Mouse (Mus musculus): ENCODE data around the gene Olfr868. TPM values are rescaled to one million over a fixed set of nuclear protein-coding genes. Genes with fewer than 3 reads are reported as not detected.

Olfr868 gene
- polyA plus RNA-seq (2015; fragmentation: Nextera tagmentation; extraction: Ambion mirVana): not detected in 2 replicates

DNA sequence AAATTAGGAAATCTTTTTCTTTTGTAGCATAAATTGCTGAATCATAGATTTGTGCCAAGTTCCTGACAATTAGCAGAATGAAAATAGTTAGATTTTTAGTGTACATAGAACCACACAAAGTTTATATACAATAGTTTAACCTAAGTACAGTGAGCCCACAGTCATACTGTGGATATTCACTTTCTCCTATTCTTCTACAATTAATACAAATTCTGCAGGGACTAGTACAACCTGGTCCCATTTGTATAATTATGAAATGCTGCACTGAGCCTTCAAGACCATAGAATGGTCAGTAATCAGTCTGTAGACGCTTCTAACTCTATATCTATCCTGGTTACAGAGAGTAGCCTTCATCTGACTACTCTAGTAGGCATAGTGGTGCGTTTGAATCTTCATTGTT, at the start of gene Olfr868:
Gene Olfr868 (plus strand): TSS at position 301 of the 400 bp plus-strand sequence.
- no peak within 1 kb of the TSS for H3K27ac ChIP-seq
- H3K9ac ChIP-seq: no peak within 1 kb of the TSS
- 0 out of 2 replicates have a peak, but pooled peaks cover 2% of the 10 kb centered on the region for H3K9me3 ChIP-seq (replicated peaks)
- WGBS (ENCODE audit: insufficient replicate concordance): 18% methylated on average over 2 of the region's 2 CpGs
- H3K36me3 ChIP-seq: no peaks in the 10 kb centered on the region
- H3K4me1 ChIP-seq (replicated peaks): no peaks in the 10 kb centered on the region
- H3K4me3 ChIP-seq (replicated peaks): no peak within 1 kb of the TSS
- H3K4me2 ChIP-seq: no peak within 1 kb of the TSS
- no peaks in the 10 kb centered on the region for H3K27me3 ChIP-seq
- ATAC-seq (ENCODE audit: low read depth): no peak
- no peak for DNase-seq

DNA sequence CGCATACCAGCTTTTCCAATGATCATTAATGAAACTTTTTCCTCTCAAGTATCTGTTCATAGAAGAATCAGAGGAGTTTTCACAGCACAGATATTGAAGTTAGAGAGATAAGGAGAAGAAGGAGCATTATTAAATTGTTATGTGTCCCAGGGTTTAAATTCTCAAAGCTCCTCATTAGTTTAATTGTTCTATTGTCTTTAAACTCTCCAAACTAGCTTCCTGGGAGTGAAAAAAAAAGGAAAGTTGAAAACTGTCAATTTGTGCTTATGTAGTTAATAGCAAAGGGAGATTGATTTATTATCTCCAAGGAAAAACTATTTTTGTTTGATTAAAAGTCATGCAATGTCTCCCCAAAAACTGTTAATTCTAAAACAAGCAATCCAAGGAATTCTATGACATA, 41.0 kb upstream of the Olfr868 start, which contains the start of gene Olfr867:
Gene Olfr867 (minus strand): TSS at position 101 of the 400 bp plus-strand sequence.
- Histone ChIP-seq H3K4me3 (replicated peaks) (no peak within 1 kb of the TSS), H3K9me3 (replicated peaks) (no peaks in the 10 kb centered on the region), H3K27me3 (no peaks in the 10 kb centered on the region), H3K4me1 (replicated peaks) (no peaks in the 10 kb centered on the region), H3K27ac (no peak within 1 kb of the TSS), H3K4me2 (no peak within 1 kb of the TSS), H3K9ac (no peak within 1 kb of the TSS), H3K36me3 (no peaks in the 10 kb centered on the region)
- ATAC-seq (ENCODE audit: low read depth) (no peak), DNase-seq (no peak)
- 49% methylated on average over 1 of the region's 1 CpGs for WGBS (ENCODE audit: insufficient replicate concordance)

DNA sequence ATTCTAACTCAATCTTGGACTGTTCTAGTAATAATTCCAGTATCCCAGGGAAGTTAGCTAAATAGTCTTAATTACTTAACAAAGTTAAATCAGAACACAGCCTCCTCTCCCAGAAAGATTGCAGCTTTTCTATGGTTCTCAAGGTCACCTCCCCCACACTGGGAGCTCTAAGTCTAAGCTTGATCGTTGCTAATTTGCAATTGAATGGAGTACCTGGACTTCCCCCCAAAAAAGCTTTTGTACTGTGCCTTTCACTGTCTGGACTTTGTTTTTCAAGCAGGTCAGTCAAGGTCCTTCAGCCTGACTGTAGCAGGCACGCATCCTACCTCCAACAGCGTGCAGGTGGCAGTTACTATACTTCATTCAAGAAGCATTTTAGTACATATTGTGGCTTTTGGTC, 28.2 kb upstream of the Olfr868 start:
- DNase-seq (no peak), ATAC-seq (ENCODE audit: low read depth) (no peak)
- no peaks in the 10 kb centered on the region for H3K4me1 ChIP-seq (replicated peaks)
- no peaks in the 10 kb centered on the region for H3K27me3 ChIP-seq
- no peak overlapping the region for H3K4me3 ChIP-seq (replicated peaks)
- H3K36me3 ChIP-seq: no peaks in the 10 kb centered on the region
- H3K27ac ChIP-seq: no peak overlapping the region
- peaks cover 4% of the 10 kb centered on the region; the same call in 1 of the 2 replicates for H3K9me3 ChIP-seq (replicated peaks)
- H3K4me2 ChIP-seq: no peak overlapping the region
- H3K9ac ChIP-seq: no peak overlapping the region
- 59% methylated on average over 3 of the region's 3 CpGs for WGBS (ENCODE audit: insufficient replicate concordance)

DNA sequence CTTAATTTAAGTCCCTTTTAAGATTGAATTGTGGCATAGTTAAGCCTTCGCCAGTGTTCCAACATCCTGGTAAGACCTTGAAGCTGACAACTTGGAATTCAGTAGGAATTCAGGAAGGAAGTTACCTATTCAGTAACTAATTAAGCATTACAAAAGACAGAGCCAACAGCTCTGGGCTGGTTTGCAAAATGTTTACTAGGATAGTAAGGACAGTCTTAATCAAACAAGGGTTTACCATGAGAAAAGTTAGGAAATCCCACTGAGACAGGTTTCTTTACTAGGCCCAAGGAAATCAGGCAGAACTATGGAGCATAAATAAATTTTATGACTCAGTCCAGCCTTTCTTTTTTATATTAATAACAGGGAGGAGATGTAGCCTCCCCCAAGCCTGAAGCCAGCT, 27.1 kb upstream of the Olfr868 start:
- no peaks in the 10 kb centered on the region for H3K4me1 ChIP-seq (replicated peaks)
- 54% methylated on average over 1 of the region's 1 CpGs for WGBS (ENCODE audit: insufficient replicate concordance)

DNA sequence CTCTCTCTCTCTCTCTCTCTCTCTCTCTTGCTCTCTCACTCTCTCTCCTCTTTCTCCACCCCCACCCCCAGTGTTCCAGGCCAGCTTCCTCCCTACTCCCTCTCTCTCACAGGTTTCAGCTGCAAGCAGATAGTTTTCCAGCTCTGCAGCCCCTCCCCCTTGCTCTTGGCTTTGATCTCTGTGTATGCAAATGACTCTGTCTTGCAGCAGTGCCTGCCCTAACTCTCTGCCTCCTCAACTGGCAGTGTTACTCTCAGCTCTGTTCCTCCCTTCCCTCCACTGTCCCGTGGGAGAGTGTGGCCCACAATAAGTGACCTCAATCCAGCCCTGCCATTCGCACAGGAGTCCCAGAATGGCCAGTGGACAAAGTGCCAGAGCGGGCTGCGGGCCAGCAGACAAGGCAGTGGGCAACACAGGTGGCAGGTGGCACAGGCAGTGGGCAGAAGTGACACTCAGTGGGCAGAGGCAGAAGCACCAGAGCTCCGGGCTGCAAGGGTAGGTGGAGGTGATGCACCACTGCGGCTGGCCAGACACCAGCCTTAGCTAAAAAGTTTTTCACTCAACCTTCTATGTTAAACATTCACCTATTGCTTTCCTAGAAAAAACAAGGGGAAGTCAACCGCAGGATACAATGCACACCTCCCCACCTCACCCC, 24.8 kb upstream of the Olfr868 start:
- H3K9ac ChIP-seq: no peak overlapping the region
- no peak overlapping the region for H3K27ac ChIP-seq
- no peaks in the 10 kb centered on the region for H3K4me1 ChIP-seq (replicated peaks)
- ATAC-seq (ENCODE audit: low read depth): no peak
- no peak for DNase-seq
- H3K9me3 ChIP-seq (replicated peaks): peaks cover 4% of the 10 kb centered on the region; the same call in 1 of the 2 replicates
- no peaks in the 10 kb centered on the region for H3K36me3 ChIP-seq
- H3K4me3 ChIP-seq (replicated peaks): no peak overlapping the region
- 39% methylated on average over 7 of the region's 7 CpGs for WGBS (ENCODE audit: insufficient replicate concordance)
- no peak overlapping the region for H3K4me2 ChIP-seq
- no peaks in the 10 kb centered on the region for H3K27me3 ChIP-seq

More for the DNA sequence above, 27.1 kb upstream of the Olfr868 start:
- H3K9me3 ChIP-seq (replicated peaks): peaks cover 4% of the 10 kb centered on the region; the same call in 1 of the 2 replicates
- DNase-seq (no peak), ATAC-seq (ENCODE audit: low read depth) (no peak)
- H3K9ac ChIP-seq: no peak overlapping the region
- H3K4me3 ChIP-seq (replicated peaks): no peak overlapping the region
- no peaks in the 10 kb centered on the region for H3K27me3 ChIP-seq
- no peak overlapping the region for H3K4me2 ChIP-seq
- no peak overlapping the region for H3K27ac ChIP-seq
- H3K36me3 ChIP-seq: no peaks in the 10 kb centered on the region

DNA sequence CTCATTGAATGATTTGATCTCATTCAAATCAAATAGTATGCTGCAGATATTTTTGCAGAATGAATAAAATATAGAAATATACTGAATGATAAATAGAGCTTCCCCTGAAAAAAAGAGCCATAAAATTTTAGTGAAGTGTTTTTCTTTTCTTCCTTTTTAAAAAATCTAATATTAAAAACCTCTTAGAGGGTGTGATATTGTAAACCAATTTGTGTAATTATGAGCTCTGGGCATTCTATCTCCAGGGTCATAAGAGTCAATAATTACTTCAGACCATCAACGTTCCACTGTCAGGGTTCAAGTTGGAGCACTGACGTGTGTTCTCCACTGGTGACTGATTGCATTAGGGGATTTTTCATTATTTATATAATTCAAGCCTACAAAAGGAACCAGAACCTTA, 30.3 kb downstream of the Olfr868 start, which contains the start of gene Olfr869:
Gene Olfr869 (plus strand): TSS at position 301 of the 400 bp plus-strand sequence.
- DNase-seq (no peak), ATAC-seq (ENCODE audit: low read depth) (no peak)
- 53% methylated on average over 2 of the region's 2 CpGs for WGBS (ENCODE audit: insufficient replicate concordance)

DNA sequence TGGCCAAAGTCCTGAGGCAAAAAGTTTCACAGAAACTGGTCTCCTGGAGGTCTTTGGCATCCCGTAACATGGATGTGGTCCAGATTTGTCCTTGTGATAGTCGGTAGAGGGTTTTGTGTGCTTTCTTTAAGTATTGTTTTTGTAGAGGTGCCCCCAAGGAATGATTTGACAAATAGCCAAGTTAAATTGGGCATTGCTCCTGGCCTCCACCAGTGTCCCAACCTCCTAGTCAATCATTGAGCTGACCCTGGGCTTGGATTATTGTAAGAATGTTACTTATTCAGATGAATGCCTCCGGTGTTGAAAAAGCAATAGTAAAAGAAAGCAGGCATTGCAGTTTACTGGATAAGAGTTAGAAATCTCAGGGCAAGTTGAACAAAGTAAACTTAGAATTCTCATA, 51.3 kb downstream of the Olfr868 start:
- Histone ChIP-seq H3K4me2 (no peak overlapping the region), H3K9ac (no peak overlapping the region), H3K27ac (no peak overlapping the region), H3K9me3 (replicated peaks) (no peaks in the 10 kb centered on the region), H3K4me3 (replicated peaks) (no peak overlapping the region), H3K4me1 (replicated peaks) (no peaks in the 10 kb centered on the region), H3K36me3 (no peaks in the 10 kb centered on the region), H3K27me3 (no peaks in the 10 kb centered on the region)
- DNase-seq (no peak), ATAC-seq (ENCODE audit: low read depth) (no peak)
- 65% methylated on average over 3 of the region's 3 CpGs for WGBS (ENCODE audit: insufficient replicate concordance)

More for the DNA sequence above, 30.3 kb downstream of the Olfr868 start, which contains the start of gene Olfr869:
- no peaks in the 10 kb centered on the region for H3K4me1 ChIP-seq (replicated peaks)
- no peaks in the 10 kb centered on the region for H3K36me3 ChIP-seq
- H3K27ac ChIP-seq: no peak within 1 kb of the TSS
- H3K9ac ChIP-seq: no peak within 1 kb of the TSS
- no peak within 1 kb of the TSS for H3K4me2 ChIP-seq
- H3K27me3 ChIP-seq: no peaks in the 10 kb centered on the region
- no peaks in the 10 kb centered on the region for H3K9me3 ChIP-seq (replicated peaks)
- no peak within 1 kb of the TSS for H3K4me3 ChIP-seq (replicated peaks)

Other genes with a start within 250 kb of the Olfr868 start
- not detected in 2 replicates for gene Olfr860, start 248.9 kb upstream of the Olfr868 start, polyA plus RNA-seq (2015; fragmentation: Nextera tagmentation; extraction: Ambion mirVana)
- not detected in 2 replicates for gene Olfr862, start 210.6 kb upstream of the Olfr868 start, polyA plus RNA-seq (2015; fragmentation: Nextera tagmentation; extraction: Ambion mirVana)
- 0.20 and 0.21 TPM in 2 replicates for gene Olfr77, start 181.8 kb upstream of the Olfr868 start, polyA plus RNA-seq (2015; fragmentation: Nextera tagmentation; extraction: Ambion mirVana)
- not detected in 2 replicates for gene Olfr866, start 70.6 kb upstream of the Olfr868 start, polyA plus RNA-seq (2015; fragmentation: Nextera tagmentation; extraction: Ambion mirVana)
- not detected in 2 replicates for gene Olfr867, start 41.1 kb upstream of the Olfr868 start, polyA plus RNA-seq (2015; fragmentation: Nextera tagmentation; extraction: Ambion mirVana)
- gene Olfr869, start 30.4 kb downstream of the Olfr868 start, polyA plus RNA-seq (2015; fragmentation: Nextera tagmentation; extraction: Ambion mirVana): not detected in 2 replicates
- gene Olfr870, start 75.4 kb downstream of the Olfr868 start, polyA plus RNA-seq (2015; fragmentation: Nextera tagmentation; extraction: Ambion mirVana): not detected in 2 replicates
- gene Olfr871, start 113.6 kb downstream of the Olfr868 start, polyA plus RNA-seq (2015; fragmentation: Nextera tagmentation; extraction: Ambion mirVana): not detected in 2 replicates
- gene Olfr872, start 138.5 kb downstream of the Olfr868 start, polyA plus RNA-seq (2015; fragmentation: Nextera tagmentation; extraction: Ambion mirVana): not detected in 2 replicates
- gene Olfr39, start 183.7 kb downstream of the Olfr868 start, polyA plus RNA-seq (2015; fragmentation: Nextera tagmentation; extraction: Ambion mirVana): not detected in 2 replicates
- not detected in 2 replicates for gene Olfr873, start 199.9 kb downstream of the Olfr868 start, polyA plus RNA-seq (2015; fragmentation: Nextera tagmentation; extraction: Ambion mirVana)
- gene Olfr18, start 237.5 kb downstream of the Olfr868 start, polyA plus RNA-seq (2015; fragmentation: Nextera tagmentation; extraction: Ambion mirVana): not detected in 2 replicates

Measured in liver, embryonic 13.5 days (tissue).